Mouse (Mus musculus): ENCODE data around the gene Zfp668.

Gene Zfp668

GRCm38 (mm10) chr7:127840886-127841285, 35.7 kb downstream of the Zfp668 start:
- peak; percentile 88 for DNase-seq

- DNase-seq, result peak; percentile 47
Measured at GRCm38 (mm10) chr7:127840031-127840430, 36.6 kb downstream of the Zfp668 start.

GRCm38 (mm10) chr7:127837878-127838277, 38.8 kb downstream of the Zfp668 start:
- peak; percentile 43 for DNase-seq

- peak; percentile 72 for DNase-seq
Measured at GRCm38 (mm10) chr7:127837473-127837872, 39.2 kb downstream of the Zfp668 start.

- peak; percentile 13 for DNase-seq
Measured at GRCm38 (mm10) chr7:127835550-127835949, 41.1 kb downstream of the Zfp668 start.

GRCm38 (mm10) chr7:127824176-127824871, 52.3 kb downstream of the Zfp668 start, which contains the start of the genes Stx4a and Stx1b:
Stx4a (plus strand) TSS chr7:127824294.
Stx1b (minus strand) TSS chr7:127824549.
- peak; percentile 87 for DNase-seq

- peak; percentile 79 for DNase-seq
Measured at GRCm38 (mm10) chr7:127823236-127824171, 53.1 kb downstream of the Zfp668 start.

- no peak for DNase-seq
Measured at GRCm38 (mm10) chr7:127822494-127822893, 54.1 kb downstream of the Zfp668 start.

- peak; percentile 54 for DNase-seq
Measured at GRCm38 (mm10) chr7:127820836-127821509, 55.7 kb downstream of the Zfp668 start.

GRCm38 (mm10) chr7:127817776-127818175, 58.9 kb downstream of the Zfp668 start:
- peak; percentile 46 for DNase-seq

GRCm38 (mm10) chr7:127817053-127817452, 59.6 kb downstream of the Zfp668 start:
- peak; percentile 59 for DNase-seq

GRCm38 (mm10) chr7:127815954-127816821, 60.4 kb downstream of the Zfp668 start:
- DNase-seq, result peak; percentile 76

GRCm38 (mm10) chr7:127815116-127815665, 61.4 kb downstream of the Zfp668 start:
- DNase-seq, result peak; percentile 53

- DNase-seq, result peak; percentile 97
Measured at GRCm38 (mm10) chr7:127814241-127814921, 62.2 kb downstream of the Zfp668 start.

GRCm38 (mm10) chr7:127813821-127814220, 62.8 kb downstream of the Zfp668 start:
- no peak for DNase-seq
